Mouse (Mus musculus) megakaryocyte, embryonic 14.5 days (primary cell): ENCODE data around the gene Rpl37a.

ENCODE experiments used
- FLI1 ChIP-seq: IDR thresholded peaks from 2 replicates; pipeline ENCODE4 v1.6.1; 2012; ENCODE audit warnings: low read length, inconsistent platforms, mixed read lengths
- GATA1 ChIP-seq: IDR thresholded peaks from 3 replicates; pipeline ENCODE4 v1.6.1; 2012; ENCODE audit warnings: mixed read lengths, low read length, inconsistent platforms, borderline replicate concordance

DNA sequence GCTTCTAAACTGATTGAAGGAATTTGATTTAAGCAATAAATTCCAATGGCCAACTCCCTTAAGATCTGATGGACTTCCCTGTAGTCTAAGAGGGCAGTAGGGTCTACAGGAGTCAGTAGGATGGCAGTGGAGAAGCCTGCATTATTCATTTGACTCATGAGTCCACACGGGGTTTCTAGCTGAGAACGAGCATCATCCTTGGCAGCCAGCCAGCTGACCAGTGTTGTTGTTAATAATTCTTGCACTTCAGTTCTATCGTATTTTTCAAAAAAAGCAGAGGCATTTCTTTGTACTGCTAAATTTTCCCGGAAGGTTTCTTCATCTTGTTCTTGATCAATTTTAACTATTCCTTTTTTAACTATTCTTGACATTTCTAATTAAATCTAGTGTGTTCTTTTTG lies 12.4 kb upstream of the Rpl37a start:
- TF ChIP-seq GATA1 (no peak), FLI1 (no peak)
